ENCODE assay signal across 9 mouse cellular contexts in the genomic region with DNA sequence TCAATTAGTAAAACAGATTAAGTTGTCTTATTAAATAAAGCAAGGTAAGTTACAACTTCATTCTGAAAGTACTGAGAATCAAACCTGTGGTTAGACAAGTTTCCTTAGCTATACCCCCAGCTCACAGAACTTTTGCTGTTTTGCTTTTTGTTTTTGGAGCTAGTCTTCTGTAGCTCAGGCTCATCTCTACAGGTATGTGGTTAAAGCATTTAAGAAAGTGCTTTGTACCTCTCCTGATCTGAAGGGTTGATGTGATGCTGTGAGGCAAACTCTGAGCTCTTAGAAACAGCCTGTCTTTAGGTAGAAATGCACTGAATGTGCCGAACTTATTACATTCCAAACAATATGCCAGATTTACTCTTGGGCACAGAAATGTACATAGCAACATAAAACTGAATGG. TPM values are rescaled to one million over a fixed set of nuclear protein-coding genes. Genes with fewer than 3 reads are reported as not detected.
DNase-seq lines count a peak whose midpoint lies in the region; ATAC-seq and TF ChIP-seq lines count a peak whose summit lies in the region.
"Had no signal": no experiment of that assay in that cellular context is flagged by ENCODE, and none has a peak within 500 bp of the region (broad histone marks: within the 10 kb centered on the region; RNA-seq: fewer than 3 reads in every experiment).

No protein-coding gene starts in this region.

- DNase-seq in kidney, postnatal 25 days, result no peak
- DNase-seq in midbrain, postnatal 0 days (ENCODE audit: low spot score), result no peak
- DNase-seq in adrenal gland, postnatal 36 days, result no peak
- no peak for DNase-seq in urinary bladder, postnatal 36 days (ENCODE audit: low spot score in 2 of 2)
- DNase-seq: spleen, adult 18-20 months had no signal

- no peak for TF ChIP-seq CTCF in bone marrow macrophage, adult 2 months (IDR thresholded peaks at IDR 0.05; ENCODE audit: low read depth, low read length)
- TF ChIP-seq CTCF in midbrain, postnatal 0 days (IDR thresholded peaks at IDR 0.05), result no peak

- no peaks in the 10 kb centered on the region for H3K9me3 ChIP-seq in kidney, embryonic 15.5 days (replicated peaks)
- H3K9me3 ChIP-seq in hindbrain, embryonic 15.5 days, result no peaks in the 10 kb centered on the region
- H3K9me3 ChIP-seq in midbrain, postnatal 0 days (ENCODE audit: low read length), result no peaks in the 10 kb centered on the region

- ATAC-seq in kidney, embryonic 15.5 days (replicated peaks; ENCODE audit: low FRiP score), result no peak
- ATAC-seq in hindbrain, embryonic 15.5 days (ENCODE audit: low FRiP score, low read depth), result no peak
- no peak for ATAC-seq in midbrain, postnatal 0 days (ENCODE audit: low FRiP score)

- no peak overlapping the region for H3K27ac ChIP-seq in kidney, embryonic 15.5 days
- H3K27ac ChIP-seq in bone marrow macrophage, adult 2 months (ENCODE audit: insufficient read depth, low read depth, low read length), result no peak overlapping the region
- H3K27ac ChIP-seq in hindbrain, embryonic 15.5 days (replicated peaks), result no peak overlapping the region
- no peak overlapping the region for H3K27ac ChIP-seq in midbrain, postnatal 0 days (ENCODE audit: low read depth, low read length)
- H3K27ac ChIP-seq: liver, embryonic 14.5 days had no signal

- no peak for TF ChIP-seq POLR2A in bone marrow macrophage, adult 2 months (IDR thresholded peaks at IDR 0.05; ENCODE audit: borderline replicate concordance, low read depth, low read length)

- H3K4me3 ChIP-seq in kidney, embryonic 15.5 days (replicated peaks), result peak overlapping the region; percentile 84; the same call in 1 of the 2 replicates
- H3K4me3 ChIP-seq in bone marrow macrophage, adult 2 months (ENCODE audit: insufficient read depth, low read length), result 0 out of 2 replicates have a peak overlapping the region, but pooled peaks have one; percentile 13
- no peak overlapping the region for H3K4me3 ChIP-seq in hindbrain, embryonic 15.5 days
- no peak overlapping the region for H3K4me3 ChIP-seq in midbrain, postnatal 0 days (ENCODE audit: low read depth, low read length)

- no peaks in the 10 kb centered on the region for H3K27me3 ChIP-seq in kidney, embryonic 15.5 days
- H3K27me3 ChIP-seq in hindbrain, embryonic 15.5 days, result no peaks in the 10 kb centered on the region
- H3K27me3 ChIP-seq in midbrain, postnatal 0 days (ENCODE audit: insufficient read depth, low read length), result no peaks in the 10 kb centered on the region

- peak overlapping the region; percentile 85 for H3K4me2 ChIP-seq in kidney, embryonic 15.5 days
- H3K4me2 ChIP-seq in hindbrain, embryonic 15.5 days, result peak overlapping the region; percentile 88; the same call in 1 of the 2 replicates
- H3K4me2 ChIP-seq in midbrain, postnatal 0 days (ENCODE audit: low read depth, low read length, poor library complexity, severe bottlenecking), result peak overlapping the region; percentile 79; the same call in 1 of the 2 replicates

- WGBS in kidney, embryonic 15.5 days, result 67% methylated on average over 1 of the region's 1 CpGs
- 80% methylated on average over 1 of the region's 1 CpGs for WGBS in hindbrain, embryonic 15.5 days
- WGBS in midbrain, postnatal 0 days, result 80% methylated on average over 1 of the region's 1 CpGs

- H3K4me1 ChIP-seq in kidney, embryonic 15.5 days, result peaks cover 25% of the 10 kb centered on the region
- H3K4me1 ChIP-seq in bone marrow macrophage, adult 2 months (ENCODE audit: control insufficient read depth, insufficient read depth, low read length), result peaks cover 23% of the 10 kb centered on the region
- H3K4me1 ChIP-seq in hindbrain, embryonic 15.5 days (replicated peaks), result peaks cover 33% of the 10 kb centered on the region
- peaks cover 10% of the 10 kb centered on the region; the same call in 1 of the 2 replicates for H3K4me1 ChIP-seq in midbrain, postnatal 0 days (ENCODE audit: insufficient read depth, low read length)

- no peak overlapping the region for H3K9ac ChIP-seq in kidney, embryonic 15.5 days
- H3K9ac ChIP-seq in hindbrain, embryonic 15.5 days, result no peak overlapping the region
- no peak overlapping the region for H3K9ac ChIP-seq in midbrain, postnatal 0 days (replicated peaks; ENCODE audit: low read length, poor library complexity, severe bottlenecking)
- H3K9ac ChIP-seq: liver, embryonic 14.5 days had no signal

- H3K36me3 ChIP-seq in kidney, embryonic 15.5 days, result peaks cover 11% of the 10 kb centered on the region; the same call in 1 of the 2 replicates
- H3K36me3 ChIP-seq in hindbrain, embryonic 15.5 days, result no peaks in the 10 kb centered on the region
- no peaks in the 10 kb centered on the region for H3K36me3 ChIP-seq in midbrain, postnatal 0 days (ENCODE audit: insufficient read depth, low read length)

RNA-seq across cellular contexts. Expression of a gene that starts 1.9 kb away (rescaled TPM):
- polyA plus RNA-seq in kidney, embryonic 15.5 days (2015; fragmentation: Nextera tagmentation; extraction: Ambion mirVana), result 30.5 and 33.1 TPM in 2 replicates
- 38.3 and 41.3 TPM in 2 replicates for polyA plus RNA-seq in bone marrow macrophage, adult 2 months (2012; ENCODE audit: insufficient read depth, insufficient read length, missing spikeins)
- polyA plus RNA-seq in hindbrain, embryonic 15.5 days (2015; fragmentation: Nextera tagmentation; extraction: Ambion mirVana), result 13.8 and 16.7 TPM in 2 replicates
- total RNA-seq in midbrain, postnatal 0 days (2014; rRNA removed), result 20.9 and 23.6 TPM in 2 replicates
- polyA plus RNA-seq in midbrain, postnatal 0 days (2015; fragmentation: Nextera tagmentation; extraction: Ambion mirVana), result 5.5 and 9.1 TPM in 2 replicates
- 10 to 100 TPM; 36.5 to 36.7 TPM for total RNA-seq in adrenal gland, postnatal 36 days (2021)

Comparison
In these comparisons a context has a peak if more than half of its experiments do, and no peak if none do; other contexts are left out.
1. H3K4me3 ChIP-seq: peak in kidney, embryonic 15.5 days (single experiment) and bone marrow macrophage, adult 2 months (single experiment); none in hindbrain, embryonic 15.5 days (single experiment) and midbrain, postnatal 0 days (single experiment).
2. Peak in every context shown above with its lines, with median percentiles within 50 percentile points of each other: H3K4me2 ChIP-seq.